Mouse (Mus musculus) heart, adult 11 months (tissue): ENCODE measurements at regions not wholly inside any gene's neighbourhood (a gene's known extent, or its start where the extent isn't known, plus 50 kb on each side); places are given as distances from the start of the nearest gene placed in this dataset.

Experiments used
- DNase-seq: peaks from one replicate; pipeline ENCODE4 v3.0.0; 2022

DNA sequence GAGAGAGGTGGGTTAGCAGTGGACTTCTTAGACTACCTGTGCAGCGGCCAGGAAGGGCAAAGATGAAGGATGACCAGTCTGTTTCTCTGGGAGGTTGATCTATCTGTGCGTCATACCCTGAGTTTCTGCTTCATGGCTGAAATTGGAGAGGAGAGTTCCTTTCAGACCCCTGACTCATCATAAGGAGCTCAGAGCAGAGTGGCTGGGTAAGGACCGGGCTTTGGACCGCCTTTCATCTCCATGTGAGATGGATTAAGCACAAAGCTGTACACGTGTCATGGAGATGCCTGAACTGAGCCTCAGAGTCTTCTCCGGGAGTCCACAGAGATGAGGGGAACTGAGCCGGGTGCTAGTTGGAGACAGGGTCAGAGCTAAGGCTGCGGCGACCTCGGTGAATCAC, 80.7 kb upstream of the Gm9887 start:
- no peak for DNase-seq

DNA sequence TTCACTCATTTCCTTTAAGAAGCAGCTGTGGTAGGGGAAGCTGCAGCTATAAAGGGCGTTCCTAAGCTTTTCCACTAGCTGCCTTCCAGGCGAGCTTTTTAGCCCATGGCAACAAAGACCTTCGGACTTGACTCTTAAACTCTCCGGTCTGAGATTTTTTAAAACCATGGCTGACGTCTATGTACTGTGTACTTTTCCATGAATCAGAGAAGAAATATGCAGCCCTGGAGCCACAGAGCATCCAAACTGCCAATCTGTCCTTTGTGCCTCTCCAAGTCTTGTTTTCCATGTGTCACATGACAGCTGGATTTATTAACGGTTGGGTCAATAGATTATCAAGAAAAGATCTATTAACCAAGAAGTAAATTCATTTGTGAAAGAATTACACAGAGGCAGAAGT, 78.9 kb upstream of the Gm9887 start:
- DNase-seq: peak; percentile 96

- peak; percentile 98 for DNase-seq
Observed at GRCm38 (mm10) chr12:69447962-69448767, 75.9 kb upstream of the Gm9887 start.

DNA sequence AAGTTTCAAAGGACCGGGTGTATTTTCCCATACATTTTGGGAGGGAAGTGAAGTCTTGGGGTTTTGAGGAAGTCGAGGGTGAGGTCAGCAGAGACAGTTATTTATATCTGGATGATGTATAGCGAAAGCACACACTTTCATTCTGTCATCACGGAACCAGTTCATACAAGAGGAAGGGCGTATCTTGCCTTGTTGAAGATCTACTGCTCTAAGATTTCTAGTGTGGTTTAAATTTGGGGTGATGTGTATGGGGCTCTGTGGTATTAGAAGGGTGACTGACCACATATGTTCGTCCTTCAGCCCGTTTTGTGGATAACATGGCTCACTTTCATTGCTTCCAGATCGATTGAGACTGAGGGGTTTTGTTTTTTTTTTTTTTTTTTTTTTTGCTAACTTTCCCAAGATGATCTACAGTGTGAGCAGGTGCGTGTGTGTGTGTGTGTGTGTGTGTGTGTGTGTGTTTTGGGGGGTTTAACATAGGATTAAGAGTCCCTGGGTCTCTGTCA, 75.1 kb upstream of the Gm9887 start:
- DNase-seq: peak; percentile 96

DNA sequence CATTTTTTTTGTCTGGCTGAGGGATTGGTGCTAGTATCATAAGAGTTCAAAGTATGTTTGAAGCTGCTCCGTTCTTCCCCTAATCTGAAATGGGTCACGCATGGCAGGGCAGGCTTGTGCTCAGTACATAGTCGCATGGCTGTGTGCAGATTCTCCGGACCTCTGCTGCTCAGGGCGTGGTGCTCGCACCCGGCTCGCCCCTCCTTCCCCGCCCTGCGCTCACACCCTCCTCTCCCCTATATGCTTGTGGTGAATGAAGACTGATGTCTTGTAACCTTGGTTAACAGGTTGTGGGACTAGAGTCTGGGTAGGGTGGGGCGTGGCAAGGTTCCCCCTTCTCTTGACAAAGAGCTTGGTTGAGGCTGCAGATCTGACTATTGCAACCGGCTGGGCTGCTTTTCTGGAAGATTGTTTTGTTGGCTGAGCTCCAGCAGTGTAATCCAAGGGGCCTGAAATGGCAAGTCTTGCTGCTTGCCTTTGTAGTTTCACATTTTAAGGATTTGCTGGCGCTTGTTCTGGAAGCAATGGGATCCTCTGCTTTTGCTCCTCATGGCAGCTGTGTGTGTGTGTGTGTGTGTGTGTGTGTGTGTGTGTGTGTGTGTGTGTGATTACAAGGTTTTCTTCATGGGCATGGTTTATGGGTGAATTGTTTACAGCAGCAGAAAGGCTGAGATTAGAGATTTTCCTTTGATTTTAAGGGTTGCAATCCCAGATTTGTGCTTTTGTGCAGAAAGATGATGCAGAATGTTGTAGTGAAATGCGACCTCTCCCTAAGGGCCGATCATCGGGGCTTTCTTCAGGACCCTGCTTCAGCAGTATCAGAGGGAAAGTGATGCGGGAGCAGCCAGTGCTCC, 74.4 kb upstream of the Gm9887 start:
- DNase-seq: peak; percentile 98

- peak; percentile 89 for DNase-seq
Observed at GRCm38 (mm10) chr12:69446085-69446467, 73.8 kb upstream of the Gm9887 start.

- no peak for DNase-seq
Observed at GRCm38 (mm10) chr12:69442321-69442720, 70.1 kb upstream of the Gm9887 start.

DNA sequence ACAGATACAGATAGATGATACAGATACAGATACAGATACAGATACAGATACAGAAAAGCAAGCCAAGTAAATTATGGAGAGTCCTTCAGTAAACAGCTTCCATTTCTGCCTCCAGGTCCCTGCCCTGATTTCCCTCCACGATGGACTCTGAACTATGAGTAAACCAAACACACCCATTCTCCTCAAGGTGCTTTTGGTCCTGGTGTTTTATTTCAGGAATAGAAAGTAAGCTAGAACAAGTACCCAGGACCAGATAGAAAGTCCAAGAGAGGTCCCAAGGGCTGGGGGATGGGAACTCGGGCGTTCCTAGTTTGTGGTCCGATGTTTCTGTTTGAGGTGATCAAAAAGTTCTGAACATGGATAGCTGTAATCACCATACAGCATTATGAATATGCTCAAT, 69.5 kb upstream of the Gm9887 start:
- no peak for DNase-seq

DNA sequence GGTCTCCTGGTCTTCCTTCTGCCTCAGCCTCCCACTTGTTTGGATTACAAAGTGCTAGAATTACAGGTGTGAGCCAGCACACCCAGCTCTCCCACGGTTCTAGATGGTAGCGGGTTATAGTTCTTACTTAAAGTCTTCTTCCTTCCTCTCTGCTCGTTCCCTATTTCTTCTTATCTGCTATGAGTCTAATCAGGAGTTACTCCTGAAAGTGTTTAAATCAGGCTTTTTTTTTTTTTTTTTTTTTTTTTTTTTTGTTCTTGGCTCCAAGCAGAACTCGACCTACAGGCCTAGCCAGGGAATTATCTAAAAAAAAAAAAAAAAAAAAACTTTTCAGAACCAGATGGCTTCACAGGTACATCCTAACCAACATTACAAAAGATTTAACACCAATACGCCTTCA, 66.0 kb upstream of the Gm9887 start:
- DNase-seq: no peak

GRCm38 (mm10) chr12:69436839-69437501, 64.7 kb upstream of the Gm9887 start:
- no peak for DNase-seq

- no peak for DNase-seq
Observed at GRCm38 (mm10) chr12:69434315-69434714, 62.1 kb upstream of the Gm9887 start.

GRCm38 (mm10) chr12:69432086-69432485, 59.8 kb upstream of the Gm9887 start:
- DNase-seq: no peak

GRCm38 (mm10) chr12:69428108-69428507, 55.9 kb upstream of the Gm9887 start:
- no peak for DNase-seq

GRCm38 (mm10) chr12:69425610-69426009, 53.4 kb upstream of the Gm9887 start:
- DNase-seq: no peak

DNA sequence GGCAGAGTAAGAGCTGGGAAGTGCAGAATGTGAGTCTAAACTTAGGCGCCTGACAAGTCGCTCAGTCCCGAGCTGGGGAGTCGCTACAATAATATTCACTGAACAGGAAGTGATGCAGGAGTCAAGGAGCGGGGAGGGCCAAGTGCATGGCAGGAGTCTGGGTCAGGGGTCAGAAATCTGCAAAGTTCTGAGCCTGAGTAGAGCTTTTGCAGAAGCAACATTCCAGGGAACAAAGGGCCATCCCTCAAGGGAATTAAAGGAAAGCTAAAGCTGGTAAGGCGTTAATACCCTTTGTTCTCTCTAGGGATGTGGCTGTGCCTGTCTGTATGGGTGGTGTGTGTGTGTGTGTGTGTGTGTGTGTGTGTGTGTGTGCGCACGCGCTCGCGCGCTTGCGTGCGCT, 52.7 kb upstream of the Gm9887 start:
- peak; percentile 97 for DNase-seq
